Comparison of ENCODE assay signal across 21 mouse cellular contexts in the genomic region with DNA sequence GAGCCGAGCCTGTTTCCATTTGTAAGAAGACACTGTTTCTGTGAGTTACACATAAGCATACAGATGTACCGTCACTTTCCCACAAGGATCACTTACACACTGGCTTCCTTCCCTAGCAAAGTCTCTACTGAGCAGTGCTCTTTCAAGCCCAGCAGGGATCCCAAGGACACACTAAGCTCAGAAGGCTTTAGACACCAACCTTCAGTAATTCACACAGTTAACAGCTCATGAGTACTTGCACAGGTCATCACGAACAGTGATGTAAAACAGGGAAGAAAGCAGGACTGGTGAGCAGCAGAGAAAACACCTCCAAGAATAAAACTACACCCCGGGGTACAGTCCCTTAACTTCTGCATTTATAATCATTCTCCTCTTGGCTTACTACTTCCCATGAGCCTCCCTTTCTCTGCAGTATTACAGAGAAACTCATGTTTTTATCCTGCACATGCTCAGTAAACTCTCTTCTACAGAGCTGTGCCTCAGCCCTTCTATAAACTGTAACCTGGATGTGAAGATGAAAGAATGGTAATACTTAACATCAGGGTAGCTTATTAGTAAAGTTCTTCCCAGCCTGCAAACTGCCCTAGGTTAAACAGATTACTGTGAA.
"Had no signal": no experiment of that assay in that cellular context is flagged by ENCODE, and none has a peak within 500 bp of the region (broad histone marks: within the 10 kb centered on the region; RNA-seq: fewer than 3 reads in every experiment).

No protein-coding gene starts in this region.

- H3K27me3 ChIP-seq: kidney, embryonic 15.5 days; limb, embryonic 15.5 days; megakaryocyte, embryonic 14.5 days; midbrain, embryonic 15.5 days; neural tube, embryonic 12.5 days; neural tube, embryonic 15.5 days had no signal

- H3K9ac ChIP-seq: kidney, embryonic 15.5 days; limb, embryonic 15.5 days; liver, embryonic 14.5 days; liver, postnatal 0 days; lung, embryonic 14.5 days; midbrain, embryonic 15.5 days; neural tube, embryonic 12.5 days; neural tube, embryonic 15.5 days had no signal

- ATAC-seq: lung, postnatal 0 days; midbrain, embryonic 15.5 days had no signal

- DNase-seq: kidney, adult 11 months; kidney, adult 8-10 months; kidney, postnatal 10 days; left cerebral cortex, postnatal 4 days; liver, postnatal 0 days; lung, embryonic 14.5 days; right cerebral cortex, postnatal 25 days; thymus, adult 2 months; thymus, postnatal 14 days; thymus, postnatal 4 days had no signal

- H3K4me2 ChIP-seq: kidney, embryonic 15.5 days; limb, embryonic 15.5 days; liver, embryonic 11.5 days; lung, embryonic 14.5 days; midbrain, embryonic 15.5 days; neural tube, embryonic 12.5 days; neural tube, embryonic 15.5 days had no signal

- H3K4me3 ChIP-seq: kidney, embryonic 15.5 days; limb, embryonic 15.5 days; megakaryocyte, embryonic 14.5 days; midbrain, embryonic 10.5 days; midbrain, embryonic 15.5 days; neural tube, embryonic 12.5 days; neural tube, embryonic 15.5 days had no signal

- H3K4me1 ChIP-seq: kidney, embryonic 15.5 days; midbrain, embryonic 10.5 days; midbrain, embryonic 15.5 days; neural tube, embryonic 12.5 days; neural tube, embryonic 15.5 days had no signal

- H3K27ac ChIP-seq: kidney, embryonic 15.5 days; limb, embryonic 15.5 days; liver, embryonic 14.5 days; midbrain, embryonic 10.5 days; midbrain, embryonic 15.5 days; neural tube, embryonic 12.5 days; neural tube, embryonic 15.5 days; stomach, postnatal 0 days had no signal

- H3K9me3 ChIP-seq: kidney, embryonic 15.5 days; limb, embryonic 15.5 days; megakaryocyte, embryonic 14.5 days; midbrain, embryonic 10.5 days; midbrain, embryonic 15.5 days; neural tube, embryonic 12.5 days; neural tube, embryonic 15.5 days had no signal
